Mouse (Mus musculus) liver, embryonic 14.5 days (tissue): ENCODE measurements around the gene Caap1.

Experiments
- CTCF ChIP-seq: IDR thresholded peaks from 2 replicates; pipeline ENCODE4 v1.5.1; 2016; ENCODE audit warnings: antibody characterized with exemption, low read depth, control low read depth
- EP300 ChIP-seq: IDR thresholded peaks from 2 replicates; pipeline ENCODE4 v1.6.1; 2016; ENCODE audit warnings: antibody characterized with exemption, low read depth

GRCm38 (mm10) chr4:94604452-94605019 lies 47.9 kb upstream of the Caap1 start:
- TF ChIP-seq CTCF, result no peak
- no peak for TF ChIP-seq EP300
